Mouse (Mus musculus) adrenal gland (tissue): Measurements from ENCODE around the gene Lhx8.

Source experiments
- intact Hi-C: fragments of 180-260 bp; cut with DNase I; formaldehyde crosslinking; loops from one replicate; pipeline ENCODE4 v1.15.1; 2025

Gene Lhx8

GRCm38 (mm10) chr3:154327110-154327882 lies 3.2 kb downstream of the Lhx8 start:
- intact Hi-C loops = no loop called here

- intact Hi-C loops = no loop called here
Measured at GRCm38 (mm10) chr3:154321921-154322574, 8.4 kb downstream of the Lhx8 start.

GRCm38 (mm10) chr3:154317651-154318248 lies 12.7 kb downstream of the Lhx8 start:
- intact Hi-C loops = no loop called here

GRCm38 (mm10) chr3:154305163-154305884 lies 25.1 kb downstream of the Lhx8 start:
- intact Hi-C loops = no loop called here

GRCm38 (mm10) chr3:154301102-154301501 lies 29.4 kb downstream of the Lhx8 start:
- intact Hi-C loops = no loop called here

- intact Hi-C loops = no loop called here
Measured at GRCm38 (mm10) chr3:154300006-154300405, 30.5 kb downstream of the Lhx8 start.

GRCm38 (mm10) chr3:154298490-154298889 lies 32.0 kb downstream of the Lhx8 start:
- intact Hi-C loops = no loop called here

GRCm38 (mm10) chr3:154297499-154297898 lies 33.0 kb downstream of the Lhx8 start:
- intact Hi-C loops = no loop called here

GRCm38 (mm10) chr3:154294924-154295834 lies 35.3 kb downstream of the Lhx8 start:
- intact Hi-C loops = no loop called here

- intact Hi-C loops = no loop called here
Measured at GRCm38 (mm10) chr3:154293839-154294490, 36.5 kb downstream of the Lhx8 start.

- intact Hi-C loops = no loop called here
Measured at GRCm38 (mm10) chr3:154292126-154292525, 38.3 kb downstream of the Lhx8 start.

GRCm38 (mm10) chr3:154290351-154290750 lies 40.1 kb downstream of the Lhx8 start:
- intact Hi-C loops = no loop called here

- intact Hi-C loops = no loop called here
Measured at GRCm38 (mm10) chr3:154288429-154289069, 41.9 kb downstream of the Lhx8 start.

- intact Hi-C loops = no loop called here
Measured at GRCm38 (mm10) chr3:154287217-154287616, 43.2 kb downstream of the Lhx8 start.

- intact Hi-C loops = no loop called here
Measured at GRCm38 (mm10) chr3:154285351-154285750, 45.1 kb downstream of the Lhx8 start.

GRCm38 (mm10) chr3:154284260-154284659 lies 46.2 kb downstream of the Lhx8 start:
- intact Hi-C loops = no loop called here

GRCm38 (mm10) chr3:154274681-154275080 lies 55.8 kb downstream of the Lhx8 start:
- intact Hi-C loops = no loop called here

- intact Hi-C loops = loop anchor here (1.0 kb wide), 1 partner anchor 302 kb away; no protein-coding TSS in a partner anchor
Measured at GRCm38 (mm10) chr3:154269757-154270366, 60.6 kb downstream of the Lhx8 start.

- intact Hi-C loops = no loop called here
Measured at GRCm38 (mm10) chr3:154268313-154268712, 62.1 kb downstream of the Lhx8 start.
